Mouse (Mus musculus) small intestine, adult 2 months (tissue): ENCODE measurements at regions not wholly inside any gene's neighbourhood (a gene's known extent, or its start where the extent isn't known, plus 50 kb on each side); places are given as distances from the start of the nearest gene placed in this dataset.

Experiments
- H3K27ac ChIP-seq: fragments of 200-500 bp; 2 replicates; pipeline ENCODE4 v1.5.1; 2012; ENCODE audit warnings: low read depth, low read length, control low read depth, inconsistent platforms; ENCODE audit not compliant: insufficient read depth
- H3K27me3 ChIP-seq: fragments of 200-500 bp; 2 replicates; pipeline ENCODE4 v1.6.1; 2012; ENCODE audit warnings: mild to moderate bottlenecking, moderate library complexity, low read length, inconsistent platforms; ENCODE audit not compliant: control insufficient read depth, insufficient read depth
- H3K36me3 ChIP-seq: fragments of 200-500 bp; 2 replicates; pipeline ENCODE4 v1.6.1; 2012; ENCODE audit warnings: mild to moderate bottlenecking, low read length, control low read depth, inconsistent platforms; ENCODE audit not compliant: control insufficient read depth, insufficient read depth
- H3K4me1 ChIP-seq: fragments of 200-500 bp; 2 replicates; pipeline ENCODE4 v1.6.1; 2012; ENCODE audit warnings: low read length, inconsistent platforms, mixed read lengths; ENCODE audit not compliant: control insufficient read depth, insufficient read depth, insufficient read length
- H3K4me3 ChIP-seq: fragments of 200-500 bp; 2 replicates; pipeline ENCODE4 v1.5.1; 2012; ENCODE audit warnings: low read depth, mild to moderate bottlenecking, control low read depth, inconsistent platforms, low read length, moderate library complexity
- CTCF ChIP-seq: fragments of 200-500 bp; IDR thresholded peaks from 2 replicates; pipeline ENCODE4 v1.5.1; 2012; ENCODE audit warnings: low read depth, mild to moderate bottlenecking, control low read depth, inconsistent platforms, low read length, moderate library complexity, mixed read lengths; ENCODE audit not compliant: insufficient replicate concordance, insufficient read length; ENCODE audit errors: extremely low read depth
- POLR2A ChIP-seq: fragments of 200-500 bp; IDR thresholded peaks from 2 replicates; pipeline ENCODE4 v1.6.1; 2012; ENCODE audit warnings: low read depth, mild to moderate bottlenecking, control low read depth, inconsistent platforms, low read length, moderate library complexity
- WGBS: fragments of 180-500 bp; shearing (Covaris S2); methylation state at CpG from one replicate; pipeline ENCODE4 v1.1.7; 2018; 5-methylcytosine and 5-hydroxymethylcytosine counted together

DNA sequence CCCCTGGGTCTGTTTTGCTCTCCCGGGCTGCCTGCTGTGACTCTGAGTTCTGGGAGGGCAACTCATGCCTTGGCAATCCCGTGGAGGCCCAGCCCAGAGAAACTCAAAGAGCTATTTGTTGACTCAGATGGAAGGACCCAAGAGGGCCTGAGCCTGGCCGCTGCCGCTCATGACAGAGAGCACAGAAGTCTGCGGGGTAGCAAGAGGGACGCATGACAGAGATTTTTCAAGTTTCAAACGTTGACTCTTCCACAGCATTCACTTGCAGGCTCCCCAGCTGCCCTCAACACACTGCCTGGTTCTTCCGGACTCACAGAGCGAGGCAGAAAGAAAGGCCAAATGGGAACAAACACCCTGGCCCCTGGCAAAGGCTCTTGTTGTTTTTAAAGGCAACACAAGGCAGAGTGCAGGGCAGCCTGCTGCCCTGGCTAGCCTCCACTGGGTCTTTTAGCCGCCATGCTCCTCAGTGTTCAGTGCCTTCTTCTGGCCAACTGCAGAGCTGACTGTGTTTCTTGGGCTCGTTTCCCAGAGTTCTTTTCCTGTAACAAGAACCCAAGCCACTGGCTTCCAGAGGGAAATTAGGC lies 146.2 kb downstream of the Fam43a start:
- Histone ChIP-seq H3K4me3 (no peak overlapping the region), H3K27me3 (no peaks in the 10 kb centered on the region), H3K36me3 (no peaks in the 10 kb centered on the region), H3K27ac (no peak overlapping the region), H3K4me1 (peaks cover 4% of the 10 kb centered on the region)
- TF ChIP-seq CTCF (no peak), POLR2A (no peak)
- 32% methylated on average over 11 of the region's 11 CpGs for WGBS

DNA sequence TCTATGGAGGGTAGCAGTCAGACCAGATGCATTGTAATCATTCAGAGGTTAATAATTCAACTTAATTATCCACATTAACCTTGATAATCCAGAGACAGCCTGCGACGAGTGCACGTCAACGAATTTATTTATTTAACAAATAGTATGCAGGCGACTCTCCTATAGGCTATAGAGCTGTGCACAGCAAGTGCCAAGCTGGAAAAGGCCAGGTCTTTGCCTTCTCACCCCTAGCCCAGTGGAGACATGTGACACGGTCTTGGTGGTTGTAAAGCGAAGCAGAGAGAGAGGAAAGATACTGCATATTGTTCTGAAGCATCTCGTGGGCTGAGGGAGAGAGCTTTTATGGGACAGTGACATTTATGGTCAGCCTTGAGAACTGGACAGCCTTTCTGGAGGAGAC lies 146.7 kb downstream of the Fam43a start:
- Histone ChIP-seq H3K36me3 (no peaks in the 10 kb centered on the region), H3K27ac (no peak overlapping the region), H3K4me1 (peaks cover 4% of the 10 kb centered on the region), H3K4me3 (no peak overlapping the region), H3K27me3 (no peaks in the 10 kb centered on the region)
- WGBS: 32% methylated on average over 8 of the region's 8 CpGs
- TF ChIP-seq POLR2A (no peak), CTCF (no peak)

DNA sequence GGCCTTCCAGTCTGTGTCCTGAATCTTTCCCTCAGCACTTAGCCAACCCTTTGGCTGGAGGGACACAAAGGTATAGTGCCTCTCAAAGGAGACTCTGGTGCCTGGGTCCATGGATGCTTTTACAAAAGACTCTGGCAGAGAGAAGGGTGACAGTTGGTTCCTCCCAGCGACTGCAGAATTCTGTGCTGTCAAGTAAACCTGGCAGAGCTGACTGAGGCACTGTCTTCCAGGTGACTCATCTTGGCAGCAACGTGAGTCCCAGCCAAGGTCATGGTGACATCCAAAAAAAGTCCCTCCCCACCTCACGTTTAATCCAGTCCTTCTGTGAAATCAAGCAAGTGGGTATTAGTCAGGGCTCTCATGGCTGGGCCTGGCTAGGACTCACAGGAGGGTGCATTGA lies 150.3 kb downstream of the Fam43a start:
- no peaks in the 10 kb centered on the region for H3K27me3 ChIP-seq
- 61% methylated on average over 3 of the region's 3 CpGs for WGBS
- no peaks in the 10 kb centered on the region for H3K36me3 ChIP-seq
- TF ChIP-seq POLR2A (no peak), CTCF (no peak)
- no peak overlapping the region for H3K27ac ChIP-seq
- H3K4me1 ChIP-seq: peaks cover 4% of the 10 kb centered on the region
- H3K4me3 ChIP-seq: no peak overlapping the region

DNA sequence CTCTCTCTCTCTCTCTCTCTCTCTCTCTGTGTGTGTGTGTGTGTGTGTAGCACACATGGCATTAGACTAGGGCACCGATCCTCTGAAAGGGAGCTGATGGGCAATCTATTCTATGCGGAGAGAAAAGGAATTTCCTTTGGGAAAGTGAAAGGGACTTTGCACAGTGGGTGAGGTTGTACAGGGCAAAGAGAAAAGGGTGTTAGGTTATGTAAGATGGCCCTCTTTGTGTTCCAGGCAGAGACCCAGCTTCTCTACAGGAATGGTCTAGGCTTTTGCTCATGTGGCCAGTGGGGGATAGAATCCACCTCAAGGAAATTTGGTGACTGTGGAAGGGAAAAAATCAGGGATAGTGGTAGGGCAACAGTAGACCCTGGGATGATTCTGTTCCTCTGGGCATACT lies 156.2 kb downstream of the Fam43a start:
- no peak overlapping the region for H3K27ac ChIP-seq
- WGBS: 23% methylated on average over 2 of the region's 2 CpGs
- peaks cover 5% of the 10 kb centered on the region; the same call in 1 of the 2 replicates for H3K4me1 ChIP-seq
- H3K36me3 ChIP-seq: no peaks in the 10 kb centered on the region
- no peak overlapping the region for H3K4me3 ChIP-seq
- H3K27me3 ChIP-seq: no peaks in the 10 kb centered on the region
- TF ChIP-seq CTCF: no peak
- TF ChIP-seq POLR2A: no peak

DNA sequence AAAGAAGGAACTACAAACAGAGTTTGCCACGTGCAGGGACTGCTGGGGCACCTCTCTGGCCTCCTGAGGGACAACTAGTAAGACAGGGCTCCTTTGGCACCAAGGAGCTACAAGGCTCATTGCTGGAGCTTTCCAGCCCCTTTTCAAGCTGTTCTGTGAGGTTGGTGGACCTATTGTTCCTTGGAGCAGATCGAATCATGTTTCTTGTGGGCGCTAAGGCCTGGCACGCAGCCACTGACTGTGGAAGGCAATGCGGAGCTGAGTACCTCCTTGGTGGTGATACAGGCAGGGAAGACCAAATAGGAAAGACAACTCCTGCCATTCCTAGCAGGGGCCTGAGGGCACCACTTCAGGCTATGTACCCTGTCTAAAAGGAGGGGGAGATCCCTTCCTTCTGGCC lies 157.2 kb downstream of the Fam43a start:
- Histone ChIP-seq H3K27ac (no peak overlapping the region), H3K4me1 (peaks cover 5% of the 10 kb centered on the region; the same call in 1 of the 2 replicates), H3K27me3 (no peaks in the 10 kb centered on the region), H3K36me3 (no peaks in the 10 kb centered on the region), H3K4me3 (no peak overlapping the region)
- no peak for TF ChIP-seq CTCF
- 89% methylated on average over 5 of the region's 5 CpGs for WGBS

DNA sequence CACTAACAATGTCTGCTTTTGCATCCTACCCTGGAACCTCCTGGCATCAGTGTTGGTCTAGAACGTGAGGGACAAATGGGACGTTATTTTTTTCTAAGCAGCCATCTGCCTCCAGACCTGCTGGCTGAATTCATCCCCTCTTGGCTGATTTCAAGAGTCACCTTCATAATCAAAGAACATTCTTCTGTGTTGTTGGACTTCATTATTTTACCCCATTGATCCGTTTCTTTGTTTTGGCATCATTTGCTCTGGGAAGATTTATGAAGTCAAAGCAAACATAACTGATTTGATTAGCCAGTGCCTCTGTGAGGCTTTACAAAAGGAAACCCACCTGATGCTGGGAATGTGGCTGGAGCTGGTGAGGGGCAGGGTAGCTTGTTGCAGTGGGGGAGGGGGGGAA lies 158.0 kb downstream of the Fam43a start:
- TF ChIP-seq POLR2A (no peak), CTCF (no peak)
- Histone ChIP-seq H3K27me3 (no peaks in the 10 kb centered on the region), H3K27ac (no peak overlapping the region), H3K4me1 (peaks cover 5% of the 10 kb centered on the region; the same call in 1 of the 2 replicates), H3K4me3 (no peak overlapping the region), H3K36me3 (no peaks in the 10 kb centered on the region)
- 84% methylated on average over 3 of the region's 3 CpGs for WGBS

DNA sequence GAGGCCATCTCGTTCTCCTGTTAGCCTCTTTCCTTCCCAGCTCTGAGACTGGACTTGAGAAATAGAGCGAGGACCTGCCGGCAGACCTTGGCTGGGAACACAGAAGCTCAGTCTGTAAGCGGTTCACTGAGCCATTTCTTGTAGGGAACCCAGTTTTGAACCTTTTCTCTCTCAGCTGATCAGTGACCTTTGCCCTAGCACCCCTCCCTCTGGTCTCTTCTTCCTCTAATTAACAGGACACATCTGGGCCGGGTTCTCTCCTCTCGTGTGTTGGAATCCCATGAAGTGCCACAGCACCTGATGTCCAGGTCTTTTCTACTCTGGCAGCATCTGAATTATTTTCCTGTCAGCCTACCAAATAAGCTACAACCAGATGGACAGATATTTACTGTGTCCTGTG lies 158.5 kb downstream of the Fam43a start:
- Histone ChIP-seq H3K36me3 (no peaks in the 10 kb centered on the region), H3K4me1 (peaks cover 5% of the 10 kb centered on the region; the same call in 1 of the 2 replicates), H3K27me3 (no peaks in the 10 kb centered on the region), H3K27ac (no peak overlapping the region), H3K4me3 (no peak overlapping the region)
- TF ChIP-seq CTCF (no peak), POLR2A (no peak)
- 57% methylated on average over 6 of the region's 6 CpGs for WGBS

DNA sequence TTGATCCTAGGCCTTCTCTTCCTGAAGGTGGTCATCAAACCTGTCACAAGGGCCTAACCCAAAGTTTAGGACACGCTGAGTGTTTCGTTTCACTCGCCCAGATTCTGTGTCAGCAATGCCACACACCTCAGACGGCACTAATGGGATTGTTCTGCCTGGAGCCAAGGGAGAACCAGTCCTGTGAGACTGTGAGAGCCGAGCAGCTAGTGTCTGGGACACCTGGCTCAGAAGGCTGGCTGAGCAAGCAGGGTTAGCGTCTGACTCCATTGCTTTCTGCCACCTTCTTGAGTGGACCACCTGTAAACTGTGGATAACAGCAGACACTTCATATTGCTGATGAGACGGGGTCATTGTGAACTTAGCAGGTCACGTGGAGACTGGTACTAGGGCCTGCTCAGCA lies 160.0 kb downstream of the Fam43a start:
- H3K4me3 ChIP-seq: no peak overlapping the region
- 94% methylated on average over 8 of the region's 8 CpGs for WGBS
- H3K27ac ChIP-seq: no peak overlapping the region
- TF ChIP-seq POLR2A (no peak), CTCF (no peak)
- no peaks in the 10 kb centered on the region for H3K27me3 ChIP-seq
- no peaks in the 10 kb centered on the region for H3K36me3 ChIP-seq
- H3K4me1 ChIP-seq: peaks cover 5% of the 10 kb centered on the region; the same call in 1 of the 2 replicates
